Mouse (Mus musculus): ENCODE data around the gene Zc3h10. TPM values are rescaled to one million over a fixed set of nuclear protein-coding genes. Genes with fewer than 3 reads are reported as not detected.
"Not testable (repeated sequence)": the region's sequence is repeated elsewhere in the genome, so short reads cannot be mapped to it uniquely, and the experiment has no call there.

Gene Zc3h10
- total RNA-seq, 2 experiments from 2014 or later = 7.2 to 8.8 TPM

DNA sequence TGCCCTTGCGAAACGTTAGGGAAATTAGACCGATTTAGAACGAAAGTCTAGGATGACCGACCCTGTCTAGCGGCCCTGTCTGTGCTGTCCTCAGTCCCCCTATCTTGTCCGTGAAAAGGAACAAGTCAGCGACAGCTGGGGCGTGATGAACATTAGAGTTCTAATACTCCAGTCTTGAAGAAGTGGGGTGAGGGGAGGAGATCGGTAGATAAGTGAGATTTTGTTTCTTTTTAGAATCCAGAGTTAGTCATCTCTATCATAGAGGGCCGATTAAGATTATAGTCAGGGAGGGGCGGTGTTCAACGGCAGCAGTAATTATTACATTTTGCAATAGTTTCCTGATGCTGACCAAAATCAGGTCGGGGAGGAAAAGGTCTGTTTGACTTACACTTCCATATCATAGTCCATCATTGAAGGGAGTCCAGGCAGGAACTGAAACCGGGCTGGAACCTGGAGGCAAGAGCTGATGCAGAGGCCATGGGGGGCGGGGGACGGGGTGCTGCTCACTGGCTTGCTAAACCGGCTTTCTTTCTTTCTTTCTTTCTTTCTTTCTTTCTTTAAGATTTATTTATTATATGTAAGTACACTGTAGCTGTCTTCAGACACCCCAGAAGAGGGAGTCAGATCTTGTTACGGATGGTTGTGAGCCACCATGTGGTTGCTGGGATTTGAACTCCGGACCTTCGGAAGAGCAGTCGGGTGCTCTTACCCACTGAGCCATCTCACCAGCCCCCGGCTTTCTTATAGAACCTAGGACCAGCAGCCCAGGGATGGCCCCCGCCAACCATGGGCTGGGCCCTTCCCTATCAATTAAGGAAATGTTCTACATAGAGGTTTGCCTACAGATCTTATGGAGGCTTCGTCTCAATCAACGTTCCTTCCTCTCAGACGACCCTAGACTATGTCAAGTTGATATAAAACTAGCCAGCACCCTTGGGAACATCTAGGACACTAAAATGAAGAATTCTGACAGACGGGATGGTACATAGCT lies 20.9 kb downstream of the Zc3h10 start:
- intact Hi-C loops (cut with DNase I) = loop anchor here (5.0 kb wide), 1 partner anchor 34 kb away; the partner anchor contains the start of gene Myl6
- DNase-seq = no peak

DNA sequence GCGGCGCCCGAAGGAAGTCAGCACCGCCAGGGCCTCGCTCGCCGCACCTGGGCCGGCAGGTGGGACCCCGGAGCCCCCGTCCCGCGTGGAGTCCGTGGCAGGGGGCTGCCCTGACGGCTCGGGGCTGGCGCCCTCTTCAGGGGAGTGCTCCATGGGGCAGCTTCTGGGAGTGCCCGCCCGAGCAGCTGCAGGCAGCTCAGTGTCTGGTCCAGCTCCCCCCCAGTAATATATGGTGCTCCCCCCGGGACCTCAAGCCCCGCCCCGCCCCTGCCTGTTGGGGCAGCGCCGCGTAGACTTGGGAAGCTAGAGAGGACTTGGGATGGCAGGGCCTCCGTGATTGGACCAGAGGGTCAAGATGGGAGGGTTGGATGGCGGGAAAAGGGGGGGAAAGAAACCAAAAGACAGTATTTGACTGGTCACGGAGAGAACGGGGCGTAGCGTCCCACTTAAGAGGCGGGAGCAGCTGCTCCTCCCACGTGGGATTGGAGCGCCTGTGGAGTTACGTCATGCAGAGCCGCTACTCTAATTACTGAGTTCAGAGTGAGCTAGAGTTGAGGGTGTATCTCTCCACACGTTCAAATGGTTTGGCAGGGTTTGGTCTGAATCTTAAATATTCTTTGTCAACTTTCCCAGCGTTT lies 21.8 kb downstream of the Zc3h10 start, which contains the start of gene Esyt1:
Gene Esyt1 (minus strand): TSS at position 201 of the 638 bp plus-strand sequence.
- intact Hi-C loops (cut with DNase I) = loop anchor here (2.0 to 5.0 kb wide), 2 partner anchors 23 to 33 kb away; partner anchors contain the start of gene Myl6
- DNase-seq = peak; percentile 87 to 91

DNA sequence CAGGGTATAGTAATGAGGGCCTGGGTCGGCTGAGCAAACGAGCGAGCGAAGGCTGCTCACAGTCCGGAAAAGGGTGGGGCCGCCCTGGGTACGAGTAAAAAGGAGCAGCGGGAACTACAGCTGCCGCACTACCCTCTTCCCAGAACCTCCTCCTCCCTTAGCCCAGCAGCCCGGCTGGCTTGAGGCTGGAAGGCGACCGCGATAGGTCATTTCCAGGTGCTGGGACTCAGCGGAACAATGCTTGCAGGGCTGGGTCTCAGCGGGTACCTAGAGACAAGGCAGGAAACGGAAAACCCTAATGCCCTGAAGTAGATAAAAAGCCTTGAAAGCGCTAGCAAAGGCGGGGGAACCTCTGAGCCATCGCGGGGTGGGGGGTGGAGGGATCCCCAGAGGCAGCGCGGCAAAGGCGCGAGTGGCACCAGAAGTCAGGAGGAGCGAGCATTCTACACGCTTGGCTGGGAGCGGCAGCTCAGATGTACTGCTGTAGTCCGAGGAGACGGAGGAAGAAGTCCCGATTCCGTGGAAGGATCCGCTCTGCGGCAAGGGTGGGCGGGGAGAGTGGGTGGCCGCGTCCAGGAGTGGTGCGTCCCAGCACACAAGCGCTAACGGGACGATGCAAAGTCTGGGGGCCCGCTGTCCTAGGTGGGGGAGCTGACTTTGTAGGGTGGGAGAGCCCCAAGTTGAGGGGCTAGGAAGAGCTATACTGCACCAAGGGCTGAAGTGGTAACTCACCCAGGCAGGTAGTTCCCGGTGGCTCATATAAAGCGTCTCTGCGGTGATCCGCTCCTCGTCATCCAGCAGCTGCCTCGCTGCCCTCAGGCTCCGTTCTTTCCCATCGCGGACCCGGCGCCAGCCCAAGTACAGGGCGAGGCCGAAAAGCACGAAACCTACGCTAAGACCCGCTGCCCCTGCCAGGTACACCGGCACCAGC lies 22.6 kb downstream of the Zc3h10 start:
- peak; percentile 61 to 64 for DNase-seq
- intact Hi-C loops (cut with DNase I) = loop anchor here (2.0 to 5.0 kb wide), 2 partner anchors 22 to 33 kb away; partner anchors contain the start of gene Myl6

DNA sequence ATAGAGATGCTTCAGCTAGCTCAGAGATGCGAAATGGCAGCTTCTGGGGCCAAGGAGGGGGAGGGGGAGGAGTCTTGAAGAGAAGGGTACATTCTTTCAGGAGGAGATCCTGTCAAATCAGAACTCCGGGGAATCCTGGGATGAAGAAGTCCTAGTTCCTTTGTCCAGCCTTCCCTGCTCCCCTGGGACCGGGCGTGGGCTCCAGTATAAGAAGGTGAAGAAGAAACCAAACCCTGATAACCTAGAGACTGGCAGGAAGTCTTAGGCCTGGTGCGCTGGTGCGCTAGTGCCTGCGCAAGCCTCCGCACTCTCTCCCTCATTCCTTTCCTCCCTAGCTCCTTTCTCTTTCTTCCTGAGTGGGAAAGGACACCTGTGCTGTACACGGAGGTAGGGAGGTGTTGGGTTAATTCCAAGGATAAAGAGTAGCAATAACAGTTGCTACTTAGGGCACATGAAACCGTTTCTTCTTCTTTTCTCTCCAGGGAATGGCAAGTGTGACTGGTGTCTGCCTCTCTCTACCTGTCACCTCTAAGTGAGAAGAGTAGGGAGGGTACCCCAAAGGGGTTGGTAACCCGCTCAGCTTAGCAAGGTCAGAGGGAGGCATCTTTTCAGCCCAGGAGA lies 23.4 kb downstream of the Zc3h10 start:
- intact Hi-C loops (cut with DNase I) = loop anchor here (2.0 kb wide), 1 partner anchor 21 kb away; no protein-coding TSS in a partner anchor
- no peak for DNase-seq

DNA sequence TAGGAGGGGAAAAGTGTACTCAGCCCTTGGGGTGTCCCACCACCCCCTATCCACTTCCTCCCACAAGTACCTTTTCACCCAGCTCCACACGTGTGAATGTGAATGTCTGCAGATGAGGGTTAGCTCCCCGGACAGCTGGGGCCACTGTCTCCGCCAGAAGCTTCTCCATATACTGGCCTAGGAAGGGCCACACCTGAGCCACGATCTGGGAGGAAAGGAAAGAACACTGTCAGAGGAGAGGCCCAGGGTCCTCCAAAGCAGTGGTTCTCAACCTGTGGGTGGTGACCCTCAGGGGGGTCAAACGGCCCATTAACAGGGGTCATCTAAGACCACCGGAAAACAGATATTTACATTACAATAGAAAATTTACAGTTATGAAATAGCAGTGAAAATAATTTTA lies 25.2 kb downstream of the Zc3h10 start:
- DNase-seq = no peak
- intact Hi-C loops (cut with DNase I) = no loop called here

DNA sequence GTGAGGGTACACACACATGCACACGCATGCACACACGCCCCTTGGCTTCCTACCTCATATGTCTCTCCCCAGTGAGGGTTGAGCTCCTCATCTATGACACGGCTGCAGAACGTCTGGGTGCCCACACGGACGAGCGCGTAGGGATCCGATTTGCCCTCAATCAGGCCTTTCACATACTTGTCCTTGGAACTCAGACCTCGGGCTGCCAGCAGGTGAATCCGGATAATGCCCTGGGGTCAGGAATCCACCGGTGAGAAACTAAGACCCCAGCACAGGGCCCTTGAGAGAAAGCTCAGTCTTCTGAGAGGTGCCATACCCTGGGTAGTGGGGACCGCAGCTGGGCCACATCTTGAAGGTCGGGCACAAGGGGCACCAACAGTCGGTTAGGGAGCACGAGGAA lies 27.0 kb downstream of the Zc3h10 start:
- no peak for DNase-seq
- intact Hi-C loops (cut with DNase I) = no loop called here

DNA sequence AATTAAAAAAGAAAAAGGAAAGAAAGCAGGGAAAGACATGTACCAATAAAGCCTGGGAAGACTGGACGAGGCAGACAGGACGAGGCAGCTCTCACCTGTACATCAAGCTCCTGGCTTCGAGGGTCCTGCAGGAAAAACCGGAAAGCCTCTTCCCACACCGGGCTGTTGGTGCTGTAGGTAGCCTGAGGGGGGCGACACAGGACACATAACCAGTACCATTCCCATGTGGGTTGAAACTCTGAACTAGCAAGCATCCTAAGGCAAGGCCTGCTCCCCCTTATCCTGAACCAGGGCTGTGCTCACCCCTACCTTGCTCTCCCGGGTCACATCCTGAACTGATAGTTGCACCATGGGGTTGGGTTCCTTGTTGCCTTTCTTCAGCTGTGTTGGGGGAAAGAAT lies 28.7 kb downstream of the Zc3h10 start:
- peak; percentile 58 to 59 for DNase-seq

DNA sequence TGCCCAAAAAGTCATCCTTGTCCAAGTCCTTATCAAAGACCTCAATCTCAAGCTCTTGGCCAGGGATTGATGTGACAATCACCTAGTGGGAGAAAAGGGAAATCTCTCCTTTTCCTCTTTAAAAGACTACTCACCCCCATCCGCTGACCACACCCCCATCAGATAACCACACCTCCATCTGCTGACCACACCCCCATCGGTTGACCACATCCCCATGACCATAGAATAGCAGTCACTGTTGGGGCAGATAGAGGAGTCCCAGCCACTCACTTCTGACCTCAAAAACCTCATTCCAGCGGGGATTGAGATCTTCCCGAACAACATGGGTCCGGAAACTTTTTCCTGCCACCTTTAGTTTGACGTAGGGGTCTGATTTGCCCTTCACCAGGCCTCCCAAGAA lies 30.9 kb downstream of the Zc3h10 start:
- intact Hi-C loops (cut with DNase I) = no loop called here
- no peak for DNase-seq

More for the DNA sequence above, 28.7 kb downstream of the Zc3h10 start:
- intact Hi-C loops (cut with DNase I) = loop anchor here (1.0 kb wide), 1 partner anchor 17 kb away; no protein-coding TSS in a partner anchor

DNA sequence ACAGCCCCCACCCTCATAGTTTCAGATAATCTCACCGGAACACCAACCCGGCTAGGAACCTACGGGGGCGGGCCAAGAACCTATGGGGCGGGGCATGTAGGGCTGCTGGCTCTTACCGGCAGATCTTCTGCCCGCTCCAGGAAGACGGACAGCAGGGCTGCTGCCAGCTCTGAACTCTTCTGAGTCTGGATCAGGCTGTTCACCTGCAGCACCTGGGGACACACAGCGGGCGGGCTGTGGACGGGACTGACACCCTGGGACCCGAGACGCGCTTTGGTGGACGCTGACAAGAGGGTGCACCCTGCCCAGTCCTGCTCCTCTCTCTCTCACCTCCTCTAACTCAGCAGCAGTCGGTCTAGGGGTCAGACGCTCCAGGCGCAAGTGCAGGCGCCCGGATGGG lies 31.5 kb downstream of the Zc3h10 start:
- no peak for DNase-seq

DNA sequence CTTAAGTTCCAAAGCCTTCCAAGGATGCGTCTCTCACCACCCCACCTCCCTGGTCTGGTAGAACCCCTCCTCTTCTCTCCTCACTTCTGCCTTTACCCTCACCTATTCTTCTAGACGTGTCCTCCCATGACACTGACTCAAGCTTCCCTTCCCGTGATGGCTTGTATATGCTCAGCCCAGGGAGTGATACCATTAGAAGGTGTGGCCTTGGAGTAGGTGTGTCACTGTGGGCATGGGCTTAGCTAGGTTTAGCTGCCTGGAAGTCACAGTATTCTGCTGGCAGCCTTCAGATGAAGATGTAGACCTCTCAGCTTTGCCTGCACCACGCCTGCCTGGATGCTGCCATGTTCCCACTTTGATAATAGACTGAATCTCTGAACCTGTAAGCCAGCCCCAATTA lies 32.5 kb downstream of the Zc3h10 start:
- no peak for DNase-seq
- intact Hi-C loops (cut with DNase I) = no loop called here

More for the DNA sequence above, 31.5 kb downstream of the Zc3h10 start:
- intact Hi-C loops (cut with DNase I) = no loop called here

DNA sequence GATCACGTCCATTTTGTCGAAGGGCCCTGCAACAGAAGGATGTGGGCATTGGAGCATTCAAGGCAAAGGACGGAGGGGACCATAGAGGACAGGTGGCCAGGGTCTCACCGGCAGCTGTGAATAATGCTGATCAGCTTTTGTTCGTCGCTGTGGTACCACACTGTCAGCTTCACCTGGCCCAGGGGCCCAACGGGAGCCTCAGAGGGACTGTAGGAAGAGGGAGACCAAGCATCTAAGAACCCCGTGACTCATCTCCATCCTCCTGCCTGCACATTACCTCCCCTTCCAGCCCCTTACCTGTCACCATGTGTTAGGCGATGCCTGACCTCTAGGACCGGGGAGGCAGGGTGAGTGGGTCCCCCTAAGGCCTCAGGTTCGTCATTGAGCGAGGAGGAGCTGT lies 35.8 kb downstream of the Zc3h10 start:
- DNase-seq = no peak
- intact Hi-C loops (cut with DNase I) = no loop called here

DNA sequence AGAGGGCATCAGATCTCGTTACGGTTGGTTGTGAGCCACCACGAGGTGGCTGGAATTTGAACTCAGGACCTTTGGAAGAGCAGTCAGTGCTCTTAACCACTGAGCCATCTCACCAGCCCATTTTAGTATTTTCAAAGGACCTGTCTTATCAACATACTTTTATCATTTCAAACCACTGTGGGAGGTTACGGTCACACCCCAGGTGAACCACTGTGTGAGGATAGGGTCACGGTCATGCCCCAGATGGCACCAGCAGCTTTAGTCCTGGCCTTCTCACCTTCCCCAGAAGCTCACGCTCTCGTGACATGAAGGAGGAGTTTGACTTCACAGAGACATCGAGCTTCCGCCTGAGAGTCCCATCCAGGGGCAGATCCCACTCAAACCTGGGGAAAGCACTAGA lies 36.4 kb downstream of the Zc3h10 start:
- intact Hi-C loops (cut with DNase I) = no loop called here
- DNase-seq = no peak

DNA sequence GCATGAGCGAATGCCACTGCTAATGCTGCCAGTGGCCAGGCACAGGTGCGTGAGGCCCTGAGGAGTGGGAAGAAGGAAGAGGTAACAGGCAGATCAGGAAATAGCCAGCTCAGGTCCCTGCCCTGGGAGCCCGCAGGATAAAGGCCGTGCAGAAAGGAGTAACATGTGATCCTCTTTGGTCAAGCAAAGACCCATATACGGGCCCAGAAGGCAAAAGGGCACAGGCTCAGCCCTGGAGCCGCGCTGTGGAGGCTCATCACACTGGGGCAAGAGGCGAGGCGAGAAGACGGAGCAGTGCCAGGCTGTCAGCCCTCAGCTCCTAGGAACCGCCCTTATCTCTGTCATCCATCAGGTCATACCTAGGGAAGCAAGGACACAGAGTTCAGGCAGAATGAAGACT lies 37.3 kb downstream of the Zc3h10 start:
- intact Hi-C loops (cut with DNase I) = no loop called here

DNA sequence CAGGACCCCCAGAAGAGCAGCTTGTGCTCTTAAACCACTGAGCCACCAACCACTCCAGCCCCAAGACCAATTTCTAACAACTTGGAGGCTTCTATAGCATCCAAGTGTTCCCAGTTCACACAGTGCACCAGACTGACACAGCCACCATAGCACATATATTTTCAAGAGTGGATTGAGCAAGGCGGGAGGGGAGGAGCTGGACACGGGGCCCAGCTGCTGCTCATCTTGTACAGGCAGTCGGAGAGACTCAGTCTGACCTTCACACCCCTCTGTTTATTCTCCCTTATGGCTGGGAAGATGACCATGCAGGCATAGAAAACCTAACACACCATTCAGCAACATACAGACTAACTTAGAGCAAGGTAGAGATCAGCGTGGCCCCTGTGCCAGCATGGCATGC lies 37.7 kb downstream of the Zc3h10 start:
- intact Hi-C loops (cut with DNase I) = no loop called here
- no peak for DNase-seq

More for the DNA sequence above, 37.3 kb downstream of the Zc3h10 start:
- DNase-seq = no peak

DNA sequence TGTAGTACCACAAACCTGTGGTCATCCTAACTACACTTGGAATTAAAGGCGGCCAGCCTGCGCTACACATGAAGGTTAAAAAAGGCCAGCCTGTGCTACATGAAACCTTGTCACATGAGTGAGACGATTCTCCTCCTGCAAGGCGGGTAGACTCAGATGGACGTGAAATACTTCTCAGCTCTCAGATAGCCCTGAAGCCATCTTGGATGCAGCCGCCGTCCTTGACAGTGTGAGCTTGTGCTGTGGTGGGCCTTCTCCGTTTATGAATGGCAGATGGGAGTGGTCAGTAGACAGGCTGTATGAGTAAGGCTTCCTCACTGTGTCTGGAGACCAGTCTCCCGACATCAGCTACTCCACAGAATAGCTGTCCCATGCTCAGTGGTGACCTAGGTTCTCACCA lies 38.4 kb downstream of the Zc3h10 start:
- intact Hi-C loops (cut with DNase I) = no loop called here
- DNase-seq = no peak

DNA sequence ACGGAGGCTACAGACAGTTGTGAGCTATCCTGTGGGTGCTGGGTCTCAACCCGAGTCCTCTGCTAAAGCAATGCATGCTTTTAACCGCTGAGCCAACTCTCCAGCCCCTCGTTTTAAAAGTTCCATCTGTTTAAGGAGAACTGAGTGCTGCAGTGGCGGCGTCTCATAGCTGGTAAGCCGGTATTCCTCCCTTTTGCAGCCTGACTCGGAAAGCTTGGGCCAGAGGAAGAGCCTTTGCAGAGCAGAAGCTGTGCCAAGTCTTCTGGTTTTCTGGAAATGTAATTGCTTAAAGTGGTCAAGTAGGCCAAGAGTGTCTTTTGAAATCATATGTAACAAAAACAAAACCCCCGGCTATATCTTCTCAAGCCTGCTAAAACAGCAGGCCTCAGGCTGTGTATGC lies 39.3 kb downstream of the Zc3h10 start:
- DNase-seq = no peak
- intact Hi-C loops (cut with DNase I) = no loop called here

DNA sequence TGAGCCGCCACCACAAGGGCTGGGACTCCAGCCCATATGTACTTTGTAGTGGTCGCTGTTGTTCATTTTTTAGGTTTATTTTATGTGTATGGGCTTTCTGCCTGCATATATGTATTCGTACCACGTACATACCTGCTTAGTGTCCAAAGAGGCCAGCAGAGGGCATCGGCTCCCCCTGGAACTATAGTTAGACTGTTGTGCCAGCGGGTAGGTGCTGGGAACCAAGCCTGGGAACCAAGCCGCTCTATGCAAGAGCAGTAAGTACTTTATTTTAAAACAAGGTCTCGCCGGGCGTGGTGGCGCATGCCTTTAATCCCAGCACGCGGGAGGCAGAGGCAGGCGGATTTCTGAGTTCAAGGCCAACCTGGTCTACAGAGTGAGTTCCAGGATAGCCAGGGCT lies 41.6 kb downstream of the Zc3h10 start:
- no peak for DNase-seq
- intact Hi-C loops (cut with DNase I) = no loop called here

DNA sequence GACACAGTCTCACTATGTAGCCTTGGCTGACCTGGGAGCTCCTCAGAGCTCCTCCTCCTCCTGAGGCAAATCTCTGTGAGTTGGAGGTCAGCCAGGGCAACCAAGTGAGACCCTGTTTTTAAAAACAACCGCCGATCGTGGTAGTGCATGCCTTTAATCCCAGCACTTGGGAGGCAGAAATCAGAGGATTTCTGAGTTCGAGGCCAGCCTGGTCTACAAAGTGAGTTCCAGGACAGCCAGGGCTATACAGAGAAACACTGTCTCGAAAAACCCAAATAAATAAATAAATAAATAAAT lies 42.3 kb downstream of the Zc3h10 start:
- DNase-seq; intact Hi-C loops (cut with DNase I): not testable (repeated sequence)

DNA sequence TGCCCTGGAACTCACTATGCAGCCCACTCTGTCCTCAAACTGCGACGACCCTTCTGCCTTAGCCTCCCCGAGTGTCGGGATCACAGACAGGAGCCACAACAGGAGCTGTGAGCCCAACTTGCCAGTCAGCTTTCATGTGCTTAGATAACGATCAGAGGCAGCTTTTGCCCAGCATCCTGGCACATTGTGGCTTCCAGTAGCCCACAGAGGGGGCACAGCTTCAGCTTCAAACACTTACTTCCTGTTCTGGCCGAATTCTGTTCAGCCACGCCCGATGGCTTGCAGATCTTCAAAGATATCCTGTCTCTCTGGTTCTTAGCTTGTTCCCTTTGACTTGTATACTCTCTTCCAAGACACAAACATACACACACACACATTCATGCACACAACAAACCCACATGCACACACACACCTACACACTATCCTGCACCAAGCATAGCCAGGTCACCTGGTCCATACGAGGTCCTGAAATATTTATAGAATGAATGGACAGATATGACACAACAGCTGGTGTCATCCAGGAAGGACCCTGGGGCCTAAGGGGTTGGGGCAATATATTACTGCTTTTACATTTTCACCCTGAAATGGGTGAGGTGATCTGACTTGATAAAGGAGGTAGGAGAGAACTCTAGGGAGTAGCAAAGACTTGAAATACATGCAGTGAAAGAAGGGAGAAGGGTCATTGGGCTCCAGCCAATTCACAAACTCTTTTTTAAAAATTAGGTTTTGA lies 42.8 kb downstream of the Zc3h10 start:
- intact Hi-C loops (cut with DNase I) = no loop called here
- no peak for DNase-seq

Data from heart, postnatal 36 days (tissue).